Mouse (Mus musculus) neural tube, embryonic 11.5 days (tissue): Measurements from ENCODE around the gene Spire2. TPM values are rescaled to one million over a fixed set of nuclear protein-coding genes. Genes with fewer than 3 reads are reported as not detected.

Experiments used
- polyA plus RNA-seq: library from polyadenylated mRNA; unstranded; fragments of >200 nt; fragmentation: Nextera tagmentation; extraction: Ambion mirVana; gene quantifications from 2 replicates; pipeline ENCODE4 v1.2.1, GENCODE M21; 2014

The Spire2 gene
- polyA plus RNA-seq, 1 experiment from 2014 or later: 17.3 TPM

Other genes with a start within 250 kb of the Spire2 start
- gene Rpl13, start 230.4 kb upstream of the Spire2 start, polyA plus RNA-seq: 1,194 and 1,271 TPM in 2 replicates
- 0.40 TPM in 1 of 2 replicates, not detected in the other for gene Cpne7, start 215.3 kb upstream of the Spire2 start, polyA plus RNA-seq
- 2.3 and 5.6 TPM in 2 replicates for gene Sult5a1, start 174.4 kb upstream of the Spire2 start, polyA plus RNA-seq
- 0.66 and 1.3 TPM in 2 replicates for gene Dpep1, start 146.5 kb upstream of the Spire2 start, polyA plus RNA-seq
- gene Chmp1a, start 120.0 kb upstream of the Spire2 start, polyA plus RNA-seq: 104 and 110 TPM in 2 replicates
- 6.0 and 9.5 TPM in 2 replicates for gene Spata33, start 119.9 kb upstream of the Spire2 start, polyA plus RNA-seq
- gene Cdk10, start 107.9 kb upstream of the Spire2 start, polyA plus RNA-seq: 35.5 and 35.7 TPM in 2 replicates
- 2.7 and 3.1 TPM in 2 replicates for gene Spata2l, start 96.5 kb upstream of the Spire2 start, polyA plus RNA-seq
- 25.1 and 26.0 TPM in 2 replicates for gene Zfp276, start 78.5 kb upstream of the Spire2 start, polyA plus RNA-seq
- 26.4 and 29.7 TPM in 2 replicates for gene Vps9d1, start 78.4 kb upstream of the Spire2 start, polyA plus RNA-seq
- gene Fanca, start 14.1 kb upstream of the Spire2 start, polyA plus RNA-seq: 31.3 and 36.7 TPM in 2 replicates
- 211 and 217 TPM in 2 replicates for gene Tcf25, start 41.0 kb downstream of the Spire2 start, polyA plus RNA-seq
- gene Mc1r, start 74.4 kb downstream of the Spire2 start, polyA plus RNA-seq: 0.20 TPM in 1 of 2 replicates, not detected in the other
- gene Tubb3, start 78.7 kb downstream of the Spire2 start, polyA plus RNA-seq: 872 and 1,012 TPM in 2 replicates
- gene Def8, start 90.8 kb downstream of the Spire2 start, polyA plus RNA-seq: 36.5 and 41.7 TPM in 2 replicates
- 32.4 and 41.4 TPM in 2 replicates for gene Afg3l1, start 145.2 kb downstream of the Spire2 start, polyA plus RNA-seq
- gene Dbndd1, start 182.8 kb downstream of the Spire2 start, polyA plus RNA-seq: 38.6 and 46.3 TPM in 2 replicates
- 39.0 and 45.5 TPM in 2 replicates for gene Gas8, start 186.1 kb downstream of the Spire2 start, polyA plus RNA-seq